Mouse (Mus musculus): Measurements from ENCODE around the gene Tmem97.

- TF ChIP-seq CTCF (IDR thresholded peaks at IDR 0.05; ENCODE audit: borderline replicate concordance, insufficient read depth, low read depth, low read length) (no peak), POLR2A (IDR thresholded peaks at IDR 0.05; ENCODE audit: borderline replicate concordance, insufficient read depth, low read length) (no peak)
These were observed 32.3 kb upstream of the Tmem97 start for GRCm38 (mm10) chr11:78582848-78583247.
